Comparison of ENCODE assay signal across 16 mouse cellular contexts in genomic region chr4:59228951-59229350, GRCm38 (mm10).
"Had no signal": no experiment of that assay in that cellular context is flagged by ENCODE, and none has a peak within 500 bp of the region (broad histone marks: within the 10 kb centered on the region; RNA-seq: fewer than 3 reads in every experiment).

No protein-coding gene starts in this region.

- DNase-seq: right cerebral cortex, adult 18-20 months; right cerebral cortex, postnatal 14 days; right cerebral cortex, postnatal 25 days; right cerebral cortex, postnatal 4 days; spleen, adult 18-20 months; thymus, adult 18-20 months; thymus, adult 2 months; thymus, postnatal 14 days; thymus, postnatal 25 days; thymus, postnatal 36 days; thymus, postnatal 4 days had no signal

- H3K4me1 ChIP-seq: neural tube, embryonic 12.5 days; neural tube, embryonic 13.5 days; neural tube, embryonic 15.5 days had no signal

- H3K4me2 ChIP-seq: neural tube, embryonic 12.5 days; neural tube, embryonic 13.5 days; neural tube, embryonic 15.5 days; stomach, embryonic 15.5 days had no signal

- H3K4me3 ChIP-seq: neural tube, embryonic 12.5 days; neural tube, embryonic 13.5 days; neural tube, embryonic 15.5 days; stomach, embryonic 15.5 days had no signal

- H3K9me3 ChIP-seq: neural tube, embryonic 12.5 days; neural tube, embryonic 13.5 days; neural tube, embryonic 15.5 days; stomach, embryonic 15.5 days had no signal

- H3K9ac ChIP-seq: neural tube, embryonic 12.5 days; neural tube, embryonic 13.5 days; neural tube, embryonic 15.5 days; stomach, embryonic 15.5 days had no signal

- H3K27ac ChIP-seq: neural tube, embryonic 12.5 days; neural tube, embryonic 13.5 days; neural tube, embryonic 15.5 days; stomach, embryonic 15.5 days; stomach, postnatal 0 days had no signal

- H3K27me3 ChIP-seq: neural tube, embryonic 12.5 days; neural tube, embryonic 13.5 days; neural tube, embryonic 15.5 days; stomach, embryonic 15.5 days had no signal
